Mouse (Mus musculus) layer of hippocampus, postnatal 25 days (tissue): ENCODE measurements around the gene Clk3. TPM values are rescaled to one million over a fixed set of nuclear protein-coding genes. Genes with fewer than 3 reads are reported as not detected.
"Not testable (repeated sequence)": the region's sequence is repeated elsewhere in the genome, so short reads cannot be mapped to it uniquely, and the experiment has no call there.

Experiments used
- DNase-seq, 2 experiments: peaks; one replicate each; pipeline ENCODE4 v3.0.0; 2022; ENCODE audit warnings: mixed read lengths in 2 of 2, low spot score in 1 of 2; ENCODE audit errors: extremely low spot score in 1 of 2
- total RNA-seq, 2 experiments: library from RNA; stranded (reverse); gene quantifications; 2 replicates each; pipeline ENCODE4 v1.2.3; 2021

Clk3 gene
- total RNA-seq, 2 experiments from 2014 or later = 72.9 to 75.2 TPM

DNA sequence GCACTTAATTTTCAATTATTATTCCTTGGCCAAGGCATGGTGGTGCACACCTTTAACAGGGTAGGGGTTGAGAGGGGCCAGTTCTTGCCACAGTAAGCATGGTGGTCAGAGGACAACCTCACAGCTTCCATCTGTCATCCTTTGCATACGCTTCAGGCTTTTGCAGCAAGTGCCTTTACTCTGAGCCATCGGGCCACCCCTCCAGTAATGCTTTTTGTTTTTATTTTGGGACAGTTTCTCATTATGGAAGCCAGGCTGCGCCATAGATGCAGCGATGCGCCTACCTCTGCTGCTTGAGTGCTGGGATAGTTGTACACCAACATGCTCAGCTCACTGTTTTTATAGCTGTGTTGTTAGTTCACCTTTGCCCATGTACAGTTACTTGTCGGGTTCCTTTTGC is 32.1 kb downstream of the Clk3 start:
- DNase-seq = no peak

DNA sequence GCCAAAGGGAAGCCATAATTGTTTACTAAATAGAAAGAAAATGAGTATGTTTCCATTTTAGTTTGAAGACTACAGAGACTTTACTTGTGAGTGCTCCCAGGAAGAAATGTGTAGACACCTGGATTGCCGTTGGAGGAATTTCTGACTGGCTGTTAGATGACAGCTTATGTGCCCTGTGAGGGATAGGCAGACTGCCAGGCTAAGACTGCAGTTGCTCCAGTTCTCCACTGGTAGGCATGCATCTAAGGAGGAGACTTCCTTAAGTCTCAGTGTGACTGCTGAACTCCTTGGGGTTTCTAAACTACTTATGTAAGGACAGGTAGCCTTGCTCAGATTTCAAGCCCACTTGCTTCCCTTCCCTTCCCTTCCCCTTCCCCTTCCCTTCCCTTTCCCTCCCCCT is 37.3 kb downstream of the Clk3 start:
- DNase-seq = no peak

DNA sequence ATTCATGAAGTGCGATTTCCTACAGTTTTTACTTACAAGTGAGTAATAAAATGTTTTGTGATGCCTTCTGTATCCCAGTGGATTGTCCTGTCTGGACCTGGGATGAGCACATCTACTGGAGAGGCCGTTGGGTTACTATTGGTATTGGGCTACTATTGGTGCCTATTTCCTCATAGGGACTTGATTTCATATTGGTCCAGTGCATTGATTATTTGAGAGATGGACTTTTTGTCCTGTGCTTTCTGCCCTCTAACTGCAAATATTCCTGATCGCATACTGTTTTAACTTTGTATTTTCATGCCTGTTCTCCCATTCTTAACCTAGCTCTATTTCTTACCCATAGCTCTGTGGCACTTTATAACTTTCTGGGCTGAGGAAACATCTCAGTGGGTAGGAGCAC is 41.0 kb downstream of the Clk3 start:
- no peak for DNase-seq

DNA sequence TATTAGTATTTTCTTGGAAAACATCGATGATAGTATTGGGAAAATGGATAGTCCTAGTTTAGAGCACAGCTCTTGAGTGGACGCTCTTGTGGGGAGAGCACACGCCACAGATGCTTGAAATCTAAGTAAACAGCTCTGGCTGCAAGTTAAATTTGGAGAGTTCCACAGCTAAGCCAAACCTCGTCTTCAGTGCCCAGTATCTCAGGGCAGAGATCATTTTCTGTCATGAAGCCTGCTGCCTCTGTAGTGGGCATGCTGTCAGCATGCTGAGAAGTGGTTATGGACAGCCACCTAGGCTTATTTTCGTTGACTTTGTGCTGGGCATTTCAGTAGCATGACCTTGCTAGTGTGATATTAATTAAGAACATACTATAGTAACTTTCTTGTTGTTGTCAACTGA is 41.9 kb downstream of the Clk3 start:
- no peak for DNase-seq

DNA sequence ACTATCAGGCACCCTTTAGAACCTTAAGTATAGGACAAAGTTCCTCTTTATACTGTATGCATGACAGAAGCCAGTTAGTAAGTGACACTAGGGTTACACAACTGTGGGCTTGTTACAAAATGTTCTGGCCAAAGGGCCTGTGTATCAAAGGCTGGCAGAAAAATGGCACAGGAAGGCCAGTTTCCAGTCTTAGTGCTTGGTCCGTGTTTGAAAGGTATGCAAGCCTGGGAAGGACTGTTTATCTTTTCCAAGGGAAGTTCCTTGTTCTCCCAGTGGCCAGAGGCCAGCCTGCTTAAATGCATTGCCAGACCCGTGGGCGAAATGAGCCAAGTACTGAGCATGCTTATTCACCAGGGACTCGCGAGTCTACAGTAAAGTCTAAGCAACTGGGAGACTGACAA is 42.3 kb downstream of the Clk3 start:
- peak in 1 of 2 experiments; percentile 32 for DNase-seq

DNA sequence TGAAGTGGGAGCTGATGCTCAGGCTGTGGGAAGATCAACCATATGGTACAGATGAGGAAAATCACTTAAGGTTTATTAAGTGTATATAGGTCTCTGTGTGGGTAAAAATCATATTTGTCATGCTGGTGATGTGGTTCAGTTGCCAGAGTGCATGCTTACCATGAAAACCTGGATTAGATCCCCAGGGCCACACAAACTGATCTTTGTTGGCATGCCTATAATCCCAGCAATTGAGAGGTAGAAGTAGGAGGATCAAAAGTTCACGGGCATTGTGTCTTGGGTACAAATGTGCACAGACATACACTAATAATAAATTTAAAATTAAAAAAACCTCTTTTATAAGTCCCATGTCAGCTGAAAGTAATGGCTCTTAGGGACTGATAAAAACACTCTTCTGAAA is 43.3 kb downstream of the Clk3 start:
- no peak for DNase-seq

DNA sequence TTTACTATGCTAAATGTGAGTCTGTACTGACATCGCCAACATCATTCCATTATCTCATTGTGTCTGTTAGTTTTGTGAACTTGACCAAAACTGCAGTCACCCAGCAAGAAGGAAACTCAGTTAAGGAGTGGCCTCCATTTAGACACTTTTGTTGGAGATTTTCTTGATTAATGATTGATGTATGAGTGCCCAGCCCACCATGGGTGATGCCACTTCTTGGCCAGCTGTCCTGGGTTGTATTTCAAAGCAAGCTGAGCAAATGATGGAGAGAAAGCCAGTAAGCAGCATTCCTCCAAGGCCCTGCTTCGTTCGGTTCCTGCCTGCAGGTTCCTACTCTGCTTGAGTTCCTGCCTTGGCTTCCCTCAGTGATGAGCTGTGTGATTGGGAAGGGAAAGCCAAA is 44.9 kb downstream of the Clk3 start:
- DNase-seq = no peak

DNA sequence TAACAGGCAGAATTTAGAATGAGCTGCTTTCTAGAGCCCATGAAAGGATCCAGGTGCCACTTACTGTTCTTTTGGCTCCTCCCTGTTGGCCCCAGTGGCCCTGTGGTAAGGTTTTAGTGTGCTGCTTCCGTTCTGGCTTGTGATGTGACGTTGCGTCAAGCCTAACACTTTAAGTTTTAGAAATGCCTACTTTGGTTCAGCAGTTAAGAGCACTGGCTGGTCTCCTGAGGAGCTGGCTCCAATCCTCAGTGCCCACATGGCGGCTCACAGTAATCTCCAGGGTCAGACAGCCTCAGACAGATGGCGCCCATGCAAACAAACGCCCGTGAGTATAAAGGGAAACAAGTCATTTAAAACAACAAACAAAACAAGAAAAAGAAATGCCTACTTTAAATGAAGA is 47.3 kb downstream of the Clk3 start:
- no peak for DNase-seq

DNA sequence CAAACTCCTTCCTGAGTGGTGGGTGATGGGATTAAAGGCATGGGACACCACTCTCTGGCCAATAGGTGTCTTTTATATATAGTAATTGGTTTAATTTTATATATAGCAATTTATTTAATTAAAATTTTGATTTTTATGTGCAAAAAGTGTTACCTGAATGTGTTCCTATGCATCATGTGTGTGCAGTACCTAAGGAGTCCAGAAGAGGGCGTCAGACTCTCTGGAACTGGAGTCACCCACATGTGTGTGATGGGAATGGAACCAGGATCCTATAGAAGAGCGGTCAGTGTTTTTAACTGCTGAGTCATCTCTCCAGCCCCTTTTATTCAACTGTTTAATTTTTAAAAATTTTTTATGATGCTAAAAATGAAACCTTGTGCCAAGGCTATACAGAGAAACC is 53.5 kb downstream of the Clk3 start:
- DNase-seq = no peak

DNA sequence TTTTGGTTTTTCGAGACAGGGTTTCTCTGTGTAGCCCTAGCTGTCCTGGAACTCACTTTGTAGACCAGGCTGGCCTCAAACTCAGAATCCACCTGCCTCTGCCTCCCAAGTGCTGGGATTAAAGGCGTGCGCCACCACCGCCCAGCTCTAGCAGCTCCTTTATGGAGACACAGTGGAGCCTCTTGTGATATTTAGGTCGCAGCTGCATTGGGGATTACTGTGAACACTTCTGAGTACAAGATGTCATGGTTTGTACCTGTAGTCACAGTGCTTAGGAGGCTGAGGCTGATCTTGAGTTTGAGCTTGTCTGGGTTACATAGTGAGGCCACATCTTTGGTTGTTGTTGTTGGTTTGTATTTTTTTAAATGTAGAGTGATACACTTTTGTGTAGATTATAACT is 55.4 kb downstream of the Clk3 start:
- not testable (repeated sequence) for DNase-seq

DNA sequence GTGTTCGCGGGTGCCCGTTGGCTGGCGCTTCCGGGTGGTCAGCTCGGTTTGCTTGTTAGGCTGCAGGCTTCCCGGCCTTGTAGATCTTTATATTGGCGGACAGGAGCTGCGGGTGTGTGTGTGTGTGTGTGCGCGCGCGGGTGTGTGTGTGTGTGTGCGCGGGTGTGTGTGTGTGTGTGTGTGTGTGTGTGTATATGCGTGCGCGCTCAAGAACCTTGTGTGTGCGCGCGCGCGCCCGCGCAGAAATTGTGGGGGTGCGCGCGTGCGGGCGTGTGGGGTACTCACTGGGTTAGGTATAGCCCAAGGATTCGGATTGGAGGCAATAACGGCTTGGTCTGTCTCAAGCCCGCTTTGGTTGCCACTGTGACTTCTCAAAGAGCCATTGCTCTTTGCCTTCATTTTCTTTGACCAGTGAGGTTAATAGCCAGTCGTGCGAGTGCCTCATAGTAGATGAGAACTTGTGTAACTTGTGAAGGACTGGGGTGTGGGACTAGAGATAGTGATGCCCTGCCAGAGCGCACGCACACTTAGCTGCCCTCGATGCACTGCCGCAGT is 56.9 kb downstream of the Clk3 start:
- peak; percentile 34 to 46 for DNase-seq

DNA sequence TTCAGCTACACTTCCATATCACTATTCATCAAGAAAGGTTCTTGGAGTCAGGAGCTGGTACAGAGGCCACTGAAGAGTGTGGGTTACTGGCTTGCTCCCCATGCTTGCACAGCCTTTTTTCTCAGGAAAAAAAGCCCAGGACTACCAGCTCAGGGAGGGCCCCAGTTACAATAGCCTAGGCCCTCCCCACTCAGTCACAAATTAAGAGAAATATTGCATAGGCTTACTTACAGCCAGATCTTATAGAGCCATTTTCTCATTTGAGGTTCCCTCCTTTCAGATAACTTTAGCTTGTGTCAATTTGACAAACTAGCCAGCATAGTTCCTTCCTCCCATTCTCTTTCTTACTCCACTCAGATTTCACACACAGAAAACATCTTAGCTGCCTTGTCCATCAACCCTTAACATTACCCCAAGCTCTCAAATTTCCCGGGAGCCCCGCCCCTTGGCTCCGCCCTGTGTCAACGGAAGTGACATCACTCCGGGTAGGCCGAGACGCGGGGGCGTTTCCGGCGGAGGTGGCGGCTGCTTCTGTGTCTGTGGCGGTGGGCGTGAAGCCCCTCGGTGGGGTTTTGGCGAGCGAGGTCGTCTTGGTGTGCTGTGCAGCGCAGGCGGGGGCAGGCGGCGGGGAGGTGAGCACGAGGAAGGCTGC is 57.5 kb downstream of the Clk3 start, which contains the start of gene Edc3:
Gene Edc3 (plus strand): TSS at position 473 of the 652 bp plus-strand sequence.
- peak; percentile 65 to 81 for DNase-seq

DNA sequence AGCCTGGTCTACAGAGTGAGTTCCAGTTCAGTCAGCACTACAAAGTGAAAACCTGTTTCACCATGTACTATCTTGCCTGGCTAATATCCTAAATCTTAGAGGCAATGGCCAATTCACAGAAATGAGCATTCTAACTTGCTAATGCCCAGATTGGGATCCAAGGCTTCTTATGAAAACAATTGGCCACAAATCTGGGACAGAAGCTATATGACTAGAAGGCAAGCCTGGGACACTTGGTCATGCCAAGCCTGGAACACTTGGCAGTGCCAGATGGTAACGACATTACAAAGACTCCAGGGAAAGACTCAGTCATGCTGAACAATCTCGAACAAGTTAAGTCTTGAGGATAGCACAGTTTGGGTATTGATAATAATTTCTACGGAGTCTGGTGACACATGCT is 59.2 kb downstream of the Clk3 start:
- no peak for DNase-seq

Other genes starting within 250 kb of the Clk3 start
- 100 to 1,000 TPM; 389 to 459 TPM for gene Cox5a, start 244.6 kb downstream of the Clk3 start, total RNA-seq
- gene Fam219b, start 228.3 kb downstream of the Clk3 start, total RNA-seq = 10 to 100 TPM; 21.5 to 22.5 TPM
- 10 to 100 TPM; 69.5 to 76.0 TPM for gene Mpi, start 213.1 kb downstream of the Clk3 start, total RNA-seq
- 10 to 100 TPM; 26.2 TPM for gene Scamp2, start 204.9 kb downstream of the Clk3 start, total RNA-seq
- 10 to 100 TPM; 18.4 to 31.8 TPM for gene Ulk3, start 176.4 kb downstream of the Clk3 start, total RNA-seq
- gene Cplx3, start 159.6 kb downstream of the Clk3 start, total RNA-seq = 1 to 10 TPM; 2.7 to 3.0 TPM
- gene Lman1l, start 145.1 kb downstream of the Clk3 start, total RNA-seq = not detected
- gene Csk, start 112.2 kb downstream of the Clk3 start, total RNA-seq = 10 to 100 TPM; 37.5 to 37.9 TPM
- gene Cyp1a2, start 82.2 kb downstream of the Clk3 start, total RNA-seq = not detected
- under 1 TPM; 0.12 to 0.14 TPM for gene Cyp1a1, start 77.9 kb downstream of the Clk3 start, total RNA-seq
- 10 to 100 TPM; 14.0 to 15.2 TPM for gene Edc3, start 57.3 kb downstream of the Clk3 start, total RNA-seq
- 1 to 10 TPM; 4.8 to 9.9 TPM for gene Arid3b, start 70.9 kb upstream of the Clk3 start, total RNA-seq
- gene Ubl7, start 145.1 kb upstream of the Clk3 start, total RNA-seq = 100 to 1,000 TPM; 100 to 101 TPM
- 10 to 100 TPM; 83.9 to 92.6 TPM for gene Sema7a, start 174.3 kb upstream of the Clk3 start, total RNA-seq
- gene Cyp11a1, start 240.6 kb upstream of the Clk3 start, total RNA-seq = 1 to 10 TPM; 1.1 to 3.1 TPM